Mouse (Mus musculus): Measurements from ENCODE around the gene Gm28047.

DNA sequence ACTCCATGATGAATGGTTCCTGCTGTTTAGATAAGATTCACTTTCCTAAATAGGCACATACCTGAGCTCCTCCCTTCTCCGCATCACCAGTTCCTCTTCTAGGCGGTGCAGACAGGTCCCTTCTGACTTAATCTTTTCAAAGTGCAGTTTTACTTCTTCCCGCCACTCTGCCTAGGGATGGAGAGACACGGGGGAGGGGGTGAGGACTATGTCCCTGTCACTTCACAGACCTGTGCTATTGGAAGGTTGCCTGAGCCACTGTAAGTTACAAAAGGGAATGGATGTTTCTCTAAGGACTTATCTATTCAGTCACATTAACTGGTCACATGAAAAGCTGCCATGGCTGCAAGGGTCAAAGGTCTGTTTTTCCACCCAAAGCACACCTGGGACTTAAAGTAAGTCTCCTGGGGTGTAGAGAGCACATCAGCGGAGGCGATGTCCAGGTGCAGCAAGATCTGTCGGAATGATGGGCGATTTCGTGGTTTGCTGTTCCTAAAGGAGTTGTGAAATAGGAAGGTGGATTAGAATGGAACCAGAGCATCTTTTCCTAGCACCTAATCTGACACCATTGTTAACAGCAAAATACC, 122.5 kb downstream of the Gm28047 start:
- TF ChIP-seq CTCF (IDR thresholded peaks at IDR 0.05; ENCODE audit: extremely low read depth, insufficient read depth, low read length) (no peak), POLR2A (IDR thresholded peaks at IDR 0.05; ENCODE audit: extremely low read depth, insufficient read depth, low read length) (no peak)
